Mouse (Mus musculus): ENCODE measurements around the gene Kazn. TPM values are rescaled to one million over a fixed set of nuclear protein-coding genes. Genes with fewer than 3 reads are reported as not detected.

The Kazn gene
- polyA plus RNA-seq, 1 experiment: 3.7 TPM

- H3K27ac ChIP-seq (ENCODE audit: control insufficient read depth, insufficient read depth, low read depth, low read length, poor library complexity): no peak overlapping the region
- no peak overlapping the region for H3K4me3 ChIP-seq (replicated peaks; ENCODE audit: control insufficient read depth, low read depth, low read length)
- WGBS: 83% methylated on average over 6 of the region's 6 CpGs
- no peaks in the 10 kb centered on the region for H3K4me1 ChIP-seq (ENCODE audit: control insufficient read depth, insufficient read depth, low read length)
- no peak for TF ChIP-seq CTCF (IDR thresholded peaks at IDR 0.05; ENCODE audit: control insufficient read depth, insufficient read depth, low read length)
- no peak for TF ChIP-seq POLR2A (IDR thresholded peaks at IDR 0.05; ENCODE audit: borderline replicate concordance, control insufficient read depth, low read depth, low read length)
These were observed 33.5 kb downstream of the Kazn start for GRCm38 (mm10) chr4:142205693-142206092.

GRCm38 (mm10) chr4:142196626-142197025, 42.6 kb downstream of the Kazn start:
- H3K4me1 ChIP-seq (ENCODE audit: control insufficient read depth, insufficient read depth, low read length): no peaks in the 10 kb centered on the region
- no peak overlapping the region for H3K27ac ChIP-seq (ENCODE audit: control insufficient read depth, insufficient read depth, low read depth, low read length, poor library complexity)
- H3K4me3 ChIP-seq (replicated peaks; ENCODE audit: control insufficient read depth, low read depth, low read length): no peak overlapping the region
- no peak for TF ChIP-seq CTCF (IDR thresholded peaks at IDR 0.05; ENCODE audit: control insufficient read depth, insufficient read depth, low read length)
- no peak for TF ChIP-seq POLR2A (IDR thresholded peaks at IDR 0.05; ENCODE audit: borderline replicate concordance, control insufficient read depth, low read depth, low read length)
- 69% methylated on average over 6 of the region's 6 CpGs for WGBS

GRCm38 (mm10) chr4:142193780-142194179, 45.4 kb downstream of the Kazn start:
- 81% methylated on average over 7 of the region's 7 CpGs for WGBS
- H3K4me3 ChIP-seq (replicated peaks; ENCODE audit: control insufficient read depth, low read depth, low read length): no peak overlapping the region
- H3K4me1 ChIP-seq (ENCODE audit: control insufficient read depth, insufficient read depth, low read length): no peaks in the 10 kb centered on the region
- TF ChIP-seq POLR2A (IDR thresholded peaks at IDR 0.05; ENCODE audit: borderline replicate concordance, control insufficient read depth, low read depth, low read length) (no peak), CTCF (IDR thresholded peaks at IDR 0.05; ENCODE audit: control insufficient read depth, insufficient read depth, low read length) (no peak)
- no peak overlapping the region for H3K27ac ChIP-seq (ENCODE audit: control insufficient read depth, insufficient read depth, low read depth, low read length, poor library complexity)

GRCm38 (mm10) chr4:142193151-142193578, 46.0 kb downstream of the Kazn start:
- Histone ChIP-seq H3K4me1 (ENCODE audit: control insufficient read depth, insufficient read depth, low read length) (no peaks in the 10 kb centered on the region), H3K27ac (ENCODE audit: control insufficient read depth, insufficient read depth, low read depth, low read length, poor library complexity) (no peak overlapping the region), H3K4me3 (replicated peaks; ENCODE audit: control insufficient read depth, low read depth, low read length) (no peak overlapping the region)
- TF ChIP-seq CTCF (IDR thresholded peaks at IDR 0.05; ENCODE audit: control insufficient read depth, insufficient read depth, low read length) (no peak), POLR2A (IDR thresholded peaks at IDR 0.05; ENCODE audit: borderline replicate concordance, control insufficient read depth, low read depth, low read length) (no peak)
- 80% methylated on average over 8 of the region's 8 CpGs for WGBS

GRCm38 (mm10) chr4:142189960-142190359, 49.2 kb downstream of the Kazn start:
- H3K4me1 ChIP-seq (ENCODE audit: control insufficient read depth, insufficient read depth, low read length): no peaks in the 10 kb centered on the region
- WGBS: 88% methylated on average over 8 of the region's 8 CpGs
- H3K27ac ChIP-seq (ENCODE audit: control insufficient read depth, insufficient read depth, low read depth, low read length, poor library complexity): no peak overlapping the region
- TF ChIP-seq CTCF (IDR thresholded peaks at IDR 0.05; ENCODE audit: control insufficient read depth, insufficient read depth, low read length) (no peak), POLR2A (IDR thresholded peaks at IDR 0.05; ENCODE audit: borderline replicate concordance, control insufficient read depth, low read depth, low read length) (no peak)
- H3K4me3 ChIP-seq (replicated peaks; ENCODE audit: control insufficient read depth, low read depth, low read length): no peak overlapping the region

GRCm38 (mm10) chr4:142188501-142188900, 50.7 kb downstream of the Kazn start:
- WGBS: 77% methylated on average over 2 of the region's 2 CpGs
- TF ChIP-seq CTCF (IDR thresholded peaks at IDR 0.05; ENCODE audit: control insufficient read depth, insufficient read depth, low read length) (no peak), POLR2A (IDR thresholded peaks at IDR 0.05; ENCODE audit: borderline replicate concordance, control insufficient read depth, low read depth, low read length) (no peak)
- H3K4me3 ChIP-seq (replicated peaks; ENCODE audit: control insufficient read depth, low read depth, low read length): no peak overlapping the region
- no peaks in the 10 kb centered on the region for H3K4me1 ChIP-seq (ENCODE audit: control insufficient read depth, insufficient read depth, low read length)
- H3K27ac ChIP-seq (ENCODE audit: control insufficient read depth, insufficient read depth, low read depth, low read length, poor library complexity): no peak overlapping the region

- no peak for TF ChIP-seq CTCF (IDR thresholded peaks at IDR 0.05; ENCODE audit: control insufficient read depth, insufficient read depth, low read length)
- TF ChIP-seq POLR2A (IDR thresholded peaks at IDR 0.05; ENCODE audit: borderline replicate concordance, control insufficient read depth, low read depth, low read length): no peak
- WGBS: 79% methylated on average over 3 of the region's 3 CpGs
- Histone ChIP-seq H3K4me1 (ENCODE audit: control insufficient read depth, insufficient read depth, low read length) (no peaks in the 10 kb centered on the region), H3K27ac (ENCODE audit: control insufficient read depth, insufficient read depth, low read depth, low read length, poor library complexity) (no peak overlapping the region), H3K4me3 (replicated peaks; ENCODE audit: control insufficient read depth, low read depth, low read length) (no peak overlapping the region)
These were observed 53.0 kb downstream of the Kazn start for GRCm38 (mm10) chr4:142186155-142186554.

- whole genome bisulfite sequencing: 79% methylated on average over 9 of the region's 9 CpGs
- Histone ChIP-seq H3K27ac (ENCODE audit: control insufficient read depth, insufficient read depth, low read depth, low read length, poor library complexity) (no peak overlapping the region), H3K4me1 (ENCODE audit: control insufficient read depth, insufficient read depth, low read length) (no peaks in the 10 kb centered on the region), H3K4me3 (replicated peaks; ENCODE audit: control insufficient read depth, low read depth, low read length) (no peak overlapping the region)
- TF ChIP-seq CTCF (IDR thresholded peaks at IDR 0.05; ENCODE audit: control insufficient read depth, insufficient read depth, low read length) (no peak), POLR2A (IDR thresholded peaks at IDR 0.05; ENCODE audit: borderline replicate concordance, control insufficient read depth, low read depth, low read length) (no peak)
These were observed 53.7 kb downstream of the Kazn start for GRCm38 (mm10) chr4:142185533-142185900.

DNA sequence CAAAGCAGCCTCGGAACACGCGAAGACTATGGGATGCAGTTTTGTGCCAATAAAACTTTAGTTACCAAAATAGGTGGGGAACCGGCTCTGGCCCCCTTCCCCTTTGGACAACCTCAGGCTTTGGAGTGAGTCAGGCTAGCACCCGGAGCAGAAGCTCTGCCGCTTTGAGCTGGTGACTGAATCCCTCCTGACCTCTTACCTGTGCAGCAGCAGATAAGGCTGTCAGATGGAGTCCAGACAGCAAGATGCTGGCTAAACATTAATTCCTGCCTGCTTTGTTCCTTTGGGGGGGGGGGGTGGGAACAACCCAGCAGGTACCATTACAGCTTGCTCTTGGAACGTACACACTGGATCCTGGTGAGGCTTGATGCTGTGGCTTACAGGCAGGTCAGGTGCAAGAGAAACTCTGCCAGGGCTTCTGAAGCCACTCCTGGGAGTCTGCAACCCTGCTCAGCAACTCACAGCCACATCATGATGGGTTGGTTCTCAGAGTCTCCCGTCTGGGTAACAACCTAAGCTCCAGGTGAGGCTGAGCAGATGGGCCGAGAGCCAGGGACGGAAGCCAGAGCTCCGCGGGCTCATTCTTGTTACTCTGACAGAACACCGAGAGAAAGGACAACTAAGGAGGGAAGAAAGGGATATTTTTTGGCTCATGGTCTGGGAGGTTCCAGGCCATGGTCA, 54.2 kb downstream of the Kazn start:
- H3K27ac ChIP-seq (ENCODE audit: control insufficient read depth, insufficient read depth, low read depth, low read length, poor library complexity): no peak overlapping the region
- TF ChIP-seq POLR2A (IDR thresholded peaks at IDR 0.05; ENCODE audit: borderline replicate concordance, control insufficient read depth, low read depth, low read length): no peak
- no peak for TF ChIP-seq CTCF (IDR thresholded peaks at IDR 0.05; ENCODE audit: control insufficient read depth, insufficient read depth, low read length)
- 84% methylated on average over 13 of the region's 13 CpGs for WGBS
- no peaks in the 10 kb centered on the region for H3K4me1 ChIP-seq (ENCODE audit: control insufficient read depth, insufficient read depth, low read length)
- H3K4me3 ChIP-seq (replicated peaks; ENCODE audit: control insufficient read depth, low read depth, low read length): no peak overlapping the region
